Mouse (Mus musculus): ENCODE measurements around the gene Cacng3.

GRCm38 (mm10) chr7:122768292-122769020, 98.2 kb downstream of the Cacng3 start:
- TF ChIP-seq POLR2A (IDR thresholded peaks at IDR 0.05; ENCODE audit: borderline replicate concordance, insufficient read depth, low read length) (no peak), CTCF (IDR thresholded peaks at IDR 0.05; ENCODE audit: borderline replicate concordance, insufficient read depth, low read depth, low read length) (no peak)

Measured in cerebellum, adult 2 months (tissue).